Mouse (Mus musculus) CH12.LX (cell line): ENCODE measurements around the gene Csf2rb. TPM values are rescaled to one million over a fixed set of nuclear protein-coding genes. Genes with fewer than 3 reads are reported as not detected.

Experiments
- DNase-seq: peaks from one replicate; pipeline ENCODE4 v3.0.0-alpha.2; 2013; ENCODE audit errors: extremely low read depth
- H3K27ac ChIP-seq: 2 replicates; pipeline ENCODE4 v1.5.1; 2012; ENCODE audit warnings: low read depth, mild to moderate bottlenecking, control low read depth, moderate library complexity; ENCODE audit not compliant: insufficient read depth
- H3K27me3 ChIP-seq: replicated peaks from 2 replicates; pipeline ENCODE3; 2012; ENCODE audit warnings: inconsistent platforms
- H3K36me3 ChIP-seq, 2 experiments: replicated peaks in 1 of 2; 2 replicates each; pipeline versions ENCODE3 to v1.6.1; 2012; ENCODE audit warnings: inconsistent platforms in 1 of 2, low read length in 1 of 2, mild to moderate bottlenecking in 1 of 2, mixed read lengths in 1 of 2, moderate library complexity in 1 of 2; ENCODE audit not compliant: control insufficient read depth in 1 of 2, insufficient read depth in 1 of 2
- H3K4me1 ChIP-seq, 2 experiments: 2 replicates each; pipeline ENCODE4 v1.6.1; 2012; ENCODE audit warnings: inconsistent platforms in 1 of 2, moderate library complexity in 1 of 2; ENCODE audit not compliant: insufficient read depth in 2 of 2, control insufficient read depth in 1 of 2
- H3K4me2 ChIP-seq: 2 replicates; pipeline ENCODE4 v1.6.1; 2012; ENCODE audit warnings: low read depth, mild to moderate bottlenecking, control low read depth; ENCODE audit not compliant: poor library complexity, insufficient read depth, severe bottlenecking
- H3K4me3 ChIP-seq, 3 experiments: fragments of 150-350 bp in 1 of 3; sonication (generic) in 1 of 3; replicated peaks in 1 of 3; 2 replicates each; pipeline versions ENCODE3 to v1.5.1; 2011 to 2012; ENCODE audit warnings: low read depth in 2 of 3, low read length in 2 of 3, mild to moderate bottlenecking in 2 of 3, moderate library complexity in 2 of 3, control low read depth in 1 of 3, improper control_type of control experiment in 1 of 3, inconsistent platforms in 1 of 3, mixed read lengths in 1 of 3; ENCODE audit not compliant: poor library complexity in 1 of 3
- H3K79me2 ChIP-seq: replicated peaks from 2 replicates; pipeline ENCODE4 v1.6.1; 2012; ENCODE audit warnings: mild to moderate bottlenecking, moderate library complexity; ENCODE audit not compliant: control insufficient read depth, poor library complexity, insufficient read depth, severe bottlenecking; ENCODE audit errors: extremely low read depth
- H3K9ac ChIP-seq: 2 replicates; pipeline ENCODE4 v1.6.1; 2012; ENCODE audit warnings: low read depth, mild to moderate bottlenecking, control low read depth, moderate library complexity; ENCODE audit not compliant: insufficient read depth
- H3K9me3 ChIP-seq: replicated peaks from 2 replicates; pipeline ENCODE3; 2012; ENCODE audit warnings: low read length, inconsistent platforms, mixed read lengths
- BHLHE40 ChIP-seq: IDR thresholded peaks from 2 replicates; pipeline ENCODE4 v1.6.1; 2011; ENCODE audit warnings: mild to moderate bottlenecking, low read depth, low read length, improper control_type of control experiment
- CHD1 ChIP-seq: IDR thresholded peaks from 2 replicates; pipeline ENCODE4 v1.6.1; 2012; ENCODE audit warnings: low read depth, low read length, improper control_type of control experiment, inconsistent platforms
- CHD2 ChIP-seq: IDR thresholded peaks from 2 replicates; pipeline ENCODE4 v1.6.1; 2011; ENCODE audit warnings: low read length, improper control_type of control experiment
- E2F4 ChIP-seq: IDR thresholded peaks from 2 replicates; pipeline ENCODE4 v1.6.1; 2011; ENCODE audit warnings: low read depth, low read length, improper control_type of control experiment; ENCODE audit not compliant: insufficient replicate concordance
- ELF1 ChIP-seq: IDR thresholded peaks from 2 replicates; pipeline ENCODE4 v1.6.1; 2014; ENCODE audit warnings: low read depth, mild to moderate bottlenecking, inconsistent platforms, low read length, improper control_type of control experiment
- EP300 ChIP-seq: IDR thresholded peaks from 2 replicates; pipeline ENCODE4 v1.6.1; 2011; ENCODE audit warnings: low read length, improper control_type of control experiment
- ETS1 ChIP-seq: conservative IDR thresholded peaks from 2 replicates; pipeline ENCODE4 v1.6.1; 2012; ENCODE audit warnings: low read depth, mild to moderate bottlenecking, inconsistent platforms, low read length, improper control_type of control experiment, moderate library complexity
- GABPA ChIP-seq: IDR thresholded peaks from 2 replicates; pipeline ENCODE4 v1.6.1; 2012; ENCODE audit warnings: low read depth, low read length, improper control_type of control experiment, inconsistent platforms; ENCODE audit not compliant: insufficient replicate concordance
- HCFC1 ChIP-seq: IDR thresholded peaks from 2 replicates; pipeline ENCODE4 v1.6.1; 2012; ENCODE audit warnings: low read depth, mild to moderate bottlenecking, inconsistent platforms, low read length, improper control_type of control experiment
- IRF4 ChIP-seq: IDR thresholded peaks from 2 replicates; pipeline ENCODE4 v1.6.1; 2014; ENCODE audit warnings: low read depth, mild to moderate bottlenecking, inconsistent platforms, low read length, improper control_type of control experiment
- JUN ChIP-seq: IDR thresholded peaks from 2 replicates; pipeline ENCODE4 v1.6.1; 2011; ENCODE audit warnings: low read depth, mild to moderate bottlenecking, low read length, improper control_type of control experiment, moderate library complexity; ENCODE audit not compliant: insufficient read depth
- JUND ChIP-seq: conservative IDR thresholded peaks from 2 replicates; pipeline ENCODE4 v1.6.1; 2011; ENCODE audit warnings: low read depth, low read length, improper control_type of control experiment
- KAT2A ChIP-seq: IDR thresholded peaks from 2 replicates; pipeline ENCODE4 v1.6.1; 2012; ENCODE audit warnings: low read length, improper control_type of control experiment, inconsistent platforms; ENCODE audit not compliant: insufficient replicate concordance
- MAX ChIP-seq: IDR thresholded peaks from 2 replicates; pipeline ENCODE4 v1.6.1; 2011; ENCODE audit warnings: low read length, improper control_type of control experiment
- MAZ ChIP-seq: IDR thresholded peaks from 2 replicates; pipeline ENCODE4 v1.6.1; 2012; ENCODE audit warnings: low read depth, mild to moderate bottlenecking, inconsistent platforms, low read length, improper control_type of control experiment, moderate library complexity
- MEF2A ChIP-seq: IDR thresholded peaks from 2 replicates; pipeline ENCODE4 v1.6.1; 2014; ENCODE audit warnings: low read depth, mild to moderate bottlenecking, inconsistent platforms, low read length, improper control_type of control experiment, borderline replicate concordance
- MXI1 ChIP-seq: IDR thresholded peaks from 2 replicates; pipeline ENCODE4 v1.6.1; 2011; ENCODE audit warnings: mild to moderate bottlenecking, low read depth, low read length, improper control_type of control experiment
- MYC ChIP-seq: IDR thresholded peaks from 2 replicates; pipeline ENCODE4 v1.6.1; 2011; ENCODE audit warnings: low read depth, mild to moderate bottlenecking, improper control_type of control experiment, low read length
- NELFE ChIP-seq: IDR thresholded peaks from 2 replicates; pipeline ENCODE4 v1.6.1; 2011; ENCODE audit warnings: low read depth, low read length, improper control_type of control experiment
- NRF1 ChIP-seq: IDR thresholded peaks from 2 replicates; pipeline ENCODE4 v1.6.1; 2014; ENCODE audit warnings: low read depth, mild to moderate bottlenecking, inconsistent platforms, low read length, improper control_type of control experiment, moderate library complexity
- PAX5 ChIP-seq: IDR thresholded peaks from 2 replicates; pipeline ENCODE4 v1.6.1; 2012; ENCODE audit warnings: low read length, inconsistent platforms, mixed read lengths
- POLR2A ChIP-seq: IDR thresholded peaks from 2 replicates; pipeline ENCODE4 v1.6.1; 2011; ENCODE audit warnings: low read depth, mild to moderate bottlenecking, improper control_type of control experiment, low read length
- POLR2AphosphoS2 ChIP-seq: IDR thresholded peaks from 2 replicates; pipeline ENCODE4 v1.6.1; 2011; ENCODE audit warnings: low read depth, low read length, improper control_type of control experiment
- RCOR1 ChIP-seq: conservative IDR thresholded peaks from 2 replicates; pipeline ENCODE4 v1.6.1; 2012; ENCODE audit warnings: low read depth, mild to moderate bottlenecking, inconsistent platforms, low read length, improper control_type of control experiment
- SIN3A ChIP-seq: IDR thresholded peaks from 2 replicates; pipeline ENCODE4 v1.6.1; 2012; ENCODE audit warnings: low read length, improper control_type of control experiment, inconsistent platforms
- SMC3 ChIP-seq: IDR thresholded peaks from 2 replicates; pipeline ENCODE4 v1.6.1; 2011; ENCODE audit warnings: low read depth, low read length, improper control_type of control experiment
- TBP ChIP-seq: conservative IDR thresholded peaks from 2 replicates; pipeline ENCODE4 v1.6.1; 2011; ENCODE audit warnings: low read depth, low read length, improper control_type of control experiment
- TCF12 ChIP-seq: IDR thresholded peaks from 2 replicates; pipeline ENCODE4 v1.6.1; 2014; ENCODE audit warnings: low read depth, mild to moderate bottlenecking, inconsistent platforms, low read length, improper control_type of control experiment
- UBTF ChIP-seq: IDR thresholded peaks from 2 replicates; pipeline ENCODE4 v1.6.1; 2012; ENCODE audit warnings: low read depth, mild to moderate bottlenecking, inconsistent platforms, low read length, improper control_type of control experiment, moderate library complexity
- USF1 ChIP-seq: IDR thresholded peaks from 2 replicates; pipeline ENCODE4 v1.6.1; 2014; ENCODE audit warnings: low read depth, mild to moderate bottlenecking, inconsistent platforms, low read length, improper control_type of control experiment
- USF2 ChIP-seq: conservative IDR thresholded peaks from 2 replicates; pipeline ENCODE4 v1.6.1; 2011; ENCODE audit warnings: low read depth, low read length, improper control_type of control experiment
- ZC3H11A ChIP-seq: IDR thresholded peaks from 2 replicates; pipeline ENCODE4 v1.6.1; 2012; ENCODE audit warnings: low read depth, mild to moderate bottlenecking, inconsistent platforms, low read length, improper control_type of control experiment
- ZKSCAN1 ChIP-seq: IDR thresholded peaks from 2 replicates; pipeline ENCODE4 v1.6.1; 2012; ENCODE audit warnings: low read depth, inconsistent platforms, low read length, improper control_type of control experiment, borderline replicate concordance
- ZMIZ1 ChIP-seq: IDR thresholded peaks from 2 replicates; pipeline ENCODE4 v1.6.1; 2012; ENCODE audit warnings: low read depth, mild to moderate bottlenecking, inconsistent platforms, low read length, improper control_type of control experiment
- ZNF384 ChIP-seq: IDR thresholded peaks from 2 replicates; pipeline ENCODE4 v1.6.1; 2012; ENCODE audit warnings: low read depth, low read length, improper control_type of control experiment, inconsistent platforms
- dilution Hi-C: fragments of 300-500 bp; cut with MboI; formaldehyde crosslinking; loops from 2 replicates; pipeline ENCODE4 v1.14.3; 2020; ENCODE audit warnings: low sequenced_read_pairs; ENCODE audit not compliant: extremely low pct_unique_long_range_greater_than_20kb, extremely low pct_ligation_motif_present
- in situ Hi-C: fragments of 300-500 bp; cut with MboI; formaldehyde crosslinking; loops from 3 replicates; pipeline ENCODE4 v1.14.3; 2019; ENCODE audit warnings: low sequenced_read_pairs, low pct_ligation_motif_present, low pct_unique_long_range_greater_than_20kb, mixed read lengths
- polyA plus RNA-seq: library from polyadenylated mRNA; unstranded; fragments of >175 nt; gene quantifications from 2 replicates; pipeline ENCODE4 v1.2.1, GENCODE M21; 2012; ENCODE audit warnings: low read depth; ENCODE audit not compliant: insufficient read length
- total RNA-seq, 2 experiments: library from RNA; depleted of rRNA; stranded (reverse); fragments of 300-350 nt in 1 of 2; fragments of >200 nt in 1 of 2; gene quantifications; 2 replicates each; pipeline ENCODE4 v1.2.3; 2012 to 2014

The Csf2rb gene
- total and polyA plus RNA-seq, 3 experiments = 134 to 222 (median 179) TPM

DNA sequence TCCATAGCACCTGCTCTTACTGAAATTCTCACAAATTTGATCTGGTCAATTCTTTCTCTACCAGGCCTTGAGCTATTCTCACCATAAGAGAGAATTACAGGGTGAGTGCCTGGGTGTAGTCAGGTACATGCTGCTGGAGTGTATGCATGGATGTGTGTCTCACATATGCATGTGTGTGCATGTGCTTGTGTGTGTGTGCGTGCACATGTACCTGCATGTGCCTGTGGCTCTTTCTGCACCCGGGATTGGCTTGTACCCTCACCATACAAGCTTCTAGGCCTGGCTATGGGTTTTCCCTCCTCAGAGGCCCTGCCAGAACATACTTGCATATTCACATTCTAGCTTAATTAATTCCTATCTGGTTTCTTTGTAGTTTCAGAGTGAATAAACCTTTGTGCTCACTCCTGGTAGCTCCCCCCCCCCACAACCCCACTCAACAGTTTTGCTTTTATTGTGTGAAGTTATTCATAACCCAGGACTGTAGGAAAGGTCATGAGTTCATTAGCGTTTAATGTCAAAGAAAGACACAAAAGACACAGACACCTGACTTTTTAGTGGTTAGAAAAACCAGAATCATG is 3.1 kb downstream of the Csf2rb start:
- H3K27ac ChIP-seq = peak overlapping the region; percentile 91
- 0 out of 2 replicates have a peak, but pooled peaks have one; percentile 24 for TF ChIP-seq JUND
- no peak for TF ChIP-seq UBTF
- no peak for TF ChIP-seq ZKSCAN1
- peak; percentile 91 for TF ChIP-seq MAZ
- TF ChIP-seq GABPA = no peak
- TF ChIP-seq POLR2A = peak; percentile 60
- TF ChIP-seq JUN = no peak
- no peak for TF ChIP-seq USF1
- TF ChIP-seq USF2 = no peak
- TF ChIP-seq E2F4 = no peak
- peak; percentile 80; the same call in 1 of the 2 replicates for TF ChIP-seq POLR2AphosphoS2
- TF ChIP-seq ZNF384 = no peak
- no peak for TF ChIP-seq KAT2A
- peak; percentile 89 for TF ChIP-seq IRF4
- peak; percentile 69; the same call in 1 of the 2 replicates for TF ChIP-seq TCF12
- TF ChIP-seq ELF1 = 0 out of 2 replicates have a peak, but pooled peaks have one; percentile 8
- TF ChIP-seq SIN3A = peak; percentile 60
- peak; percentile 78 for TF ChIP-seq MEF2A
- 0 out of 2 replicates have a peak, but pooled peaks have one; percentile 67 for TF ChIP-seq RCOR1
- TF ChIP-seq NRF1 = 0 out of 2 replicates have a peak, but pooled peaks have one; percentile 11
- peak; percentile 69; the same call in 1 of the 2 replicates for TF ChIP-seq CHD2
- no peak for TF ChIP-seq ZC3H11A
- 0 out of 2 replicates have a peak, but pooled peaks have one; percentile 23 for TF ChIP-seq NELFE
- peak; percentile 78 for TF ChIP-seq ETS1
- TF ChIP-seq EP300 = peak; percentile 66
- TF ChIP-seq MYC = peak; percentile 90; the same call in 1 of the 2 replicates
- TF ChIP-seq ZMIZ1 = peak; percentile 46; the same call in 1 of the 2 replicates
- no peak; the same call in 1 of the 2 replicates for TF ChIP-seq SMC3
- peak; percentile 93; the same call in 1 of the 2 replicates for TF ChIP-seq CHD1
- peak; percentile 86 for TF ChIP-seq MAX
- TF ChIP-seq MXI1 = peak; percentile 83
- TF ChIP-seq HCFC1 = no peak; the same call in 1 of the 2 replicates
- TF ChIP-seq TBP = no peak
- TF ChIP-seq PAX5 = no peak
- TF ChIP-seq BHLHE40 = peak; percentile 99
- TF ChIP-seq, all 38 proteins: peak for 21
- peaks cover 21 to 51% of the 10 kb centered on the region in 2 experiments for H3K4me1 ChIP-seq
- H3K27me3 ChIP-seq = no peaks in the 10 kb centered on the region
- H3K9ac ChIP-seq = peak overlapping the region; percentile 100
- H3K9me3 ChIP-seq = no peaks in the 10 kb centered on the region
- peaks cover 72% of the 10 kb centered on the region for H3K79me2 ChIP-seq
- in situ Hi-C loops (loop anchor here (10.0 kb wide), 1 partner anchor 354 kb away; the partner anchor contains the start of gene Eif3d), dilution Hi-C loops (no loop called here)
- H3K4me2 ChIP-seq = peak overlapping the region; percentile 98
- no peak for DNase-seq
- H3K36me3 ChIP-seq = peaks cover 18 to 40% of the 10 kb centered on the region in 2 experiments
- peak overlapping the region; percentile 45 to 99 (median 80) for H3K4me3 ChIP-seq
